Mouse (Mus musculus) ES-Bruce4 (cell line): Measurements from ENCODE around the gene Asl.

Experiments
- CTCF ChIP-seq: IDR thresholded peaks from one replicate; pipeline ENCODE4 v1.8.1; 2011; ENCODE audit warnings: low read depth, low read length
- POLR2A ChIP-seq: IDR thresholded peaks from one replicate; pipeline ENCODE4 v1.8.1; 2011; ENCODE audit warnings: low read length; ENCODE audit not compliant: insufficient read depth

DNA sequence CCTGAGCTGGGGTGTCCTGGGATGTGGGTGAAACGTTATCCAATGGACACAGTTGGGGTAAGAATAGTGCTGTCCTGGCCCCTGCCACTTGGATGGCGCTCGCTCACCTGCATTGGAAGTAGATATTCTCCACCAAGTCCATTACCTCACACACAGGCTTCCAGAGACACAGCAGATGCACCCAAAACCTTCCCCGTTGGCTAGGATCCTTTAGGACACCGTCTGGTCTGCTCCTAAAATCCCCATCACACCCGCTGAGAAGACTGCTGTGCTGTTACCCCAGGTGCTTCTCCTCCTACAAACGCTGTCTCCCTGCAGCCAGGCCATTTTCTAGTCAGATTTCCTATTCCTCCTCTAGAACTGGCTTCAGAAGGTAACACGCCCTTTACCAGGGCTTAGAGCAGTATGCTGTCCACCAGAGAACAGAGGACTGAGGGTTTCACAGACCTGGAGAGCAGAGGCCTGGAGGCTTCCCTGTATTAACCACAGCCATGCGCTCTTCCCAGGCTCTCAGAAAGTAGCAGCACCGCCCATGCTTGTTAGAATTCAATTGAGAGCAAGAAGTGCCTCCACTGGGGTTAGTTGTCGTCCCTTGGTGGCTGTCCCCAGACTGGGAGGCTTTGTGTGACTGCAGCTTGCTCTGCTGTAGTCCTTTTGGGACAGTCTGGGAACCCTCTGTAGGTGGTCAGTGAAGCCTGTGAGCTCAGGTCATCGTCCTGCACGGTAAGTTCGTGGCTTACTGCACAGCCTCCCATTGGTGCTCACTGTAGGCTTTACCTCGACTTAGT is 22.2 kb upstream of the Asl start:
- TF ChIP-seq POLR2A (no peak), CTCF (no peak)
